Mouse (Mus musculus) left cerebral cortex, adult 11 months (tissue): ENCODE measurements around the gene Cep85l.

Source experiments
- DNase-seq: peaks from one replicate; pipeline ENCODE4 v3.0.0; 2022; ENCODE audit warnings: low spot score

Gene Cep85l

DNA sequence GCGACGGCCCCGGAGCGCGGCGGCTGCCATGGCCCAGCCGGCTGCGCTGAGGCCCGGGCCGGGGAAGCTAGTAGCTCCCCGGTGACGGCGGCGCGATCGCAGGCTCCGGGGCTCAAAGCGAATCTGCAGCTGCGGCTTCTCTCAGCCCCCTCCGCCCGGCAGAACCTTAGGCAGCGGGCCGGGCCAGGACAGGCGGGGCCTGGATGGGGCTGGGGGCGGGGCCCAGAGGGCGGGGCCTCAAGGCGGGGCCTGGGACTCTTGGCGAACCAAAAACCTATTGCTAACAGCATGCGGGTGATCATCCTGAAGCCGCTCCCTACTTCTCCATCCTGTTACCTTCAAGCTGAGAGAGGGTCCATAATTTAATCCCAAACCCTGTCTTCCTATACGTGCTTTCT, at the start of gene Cep85l:
Gene Cep85l (minus strand): TSS at position 239 of the 398 bp plus-strand sequence.
- peak; percentile 73 for DNase-seq

DNA sequence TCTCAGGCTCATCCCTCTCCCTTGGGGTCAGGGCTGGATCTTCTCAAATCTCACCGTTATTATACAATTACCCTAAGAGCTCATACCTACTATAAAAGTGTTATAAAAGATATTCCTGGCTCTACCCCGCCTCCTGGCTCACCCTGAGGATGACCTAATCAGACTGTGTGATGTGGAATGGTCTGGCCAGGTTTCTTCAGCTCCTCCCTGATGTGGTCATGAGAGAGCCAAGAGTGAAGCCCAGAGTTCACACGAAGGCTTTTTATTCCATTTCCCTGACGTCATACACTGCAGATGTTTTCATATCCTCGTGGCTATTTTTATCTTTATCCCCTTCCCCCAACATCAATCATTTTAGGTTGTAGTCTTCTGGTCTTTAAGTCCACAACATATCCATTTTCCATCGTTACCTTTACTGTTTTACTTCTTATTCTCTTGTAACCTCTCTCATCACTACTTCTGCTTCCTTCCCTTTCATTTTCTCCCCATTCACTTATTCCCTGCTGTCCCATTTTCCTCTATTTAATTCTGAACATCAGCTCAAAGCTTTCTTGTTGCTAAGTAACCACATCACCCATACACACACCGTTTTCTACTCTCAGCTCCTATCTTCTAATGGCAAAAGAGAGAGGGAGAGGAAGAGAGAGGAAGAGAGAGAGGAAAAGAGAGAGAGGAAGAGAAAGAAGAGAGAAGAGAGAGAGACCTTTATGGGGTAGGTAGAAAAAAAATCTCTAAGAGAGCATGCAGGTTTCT, 49.1 kb upstream of the Cep85l start:
- no peak for DNase-seq

DNA sequence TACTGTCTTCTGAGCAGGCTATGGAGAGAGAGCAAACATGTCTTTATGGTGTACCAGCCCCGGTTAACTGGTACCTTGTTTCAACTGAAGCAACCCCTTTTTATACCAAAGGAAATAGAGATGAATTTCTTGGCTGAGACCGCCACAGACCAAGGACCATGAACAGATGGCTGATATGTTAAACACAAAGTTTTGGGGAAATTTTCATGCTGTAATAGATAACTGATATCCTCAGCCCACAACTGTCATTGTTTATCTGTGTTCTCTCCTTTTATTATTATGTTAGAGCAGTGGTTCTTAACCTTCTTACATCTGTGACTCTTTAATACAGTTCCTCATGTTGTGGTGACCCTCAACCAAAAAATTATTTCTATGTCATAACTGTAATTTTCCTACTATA, 46.8 kb upstream of the Cep85l start:
- DNase-seq, result no peak

DNA sequence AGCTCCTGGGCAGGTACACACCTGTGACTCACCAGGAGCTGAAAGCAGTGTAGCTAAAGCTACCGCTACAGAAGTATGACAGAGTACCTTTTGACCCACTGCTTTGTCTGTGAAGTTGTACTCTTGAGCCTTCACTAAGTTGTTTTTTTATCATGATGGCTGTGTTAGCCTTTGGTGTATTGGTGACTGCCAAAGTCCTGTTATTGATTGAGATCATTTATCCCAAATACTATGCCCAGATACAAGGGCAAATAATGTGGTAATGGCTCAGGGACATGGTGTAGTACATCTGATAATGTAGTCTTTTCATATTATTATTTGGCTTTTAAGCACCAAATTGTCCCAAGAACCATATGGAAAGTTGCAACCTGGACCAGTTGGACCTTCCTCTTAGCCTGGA, 43.3 kb upstream of the Cep85l start:
- no peak for DNase-seq

DNA sequence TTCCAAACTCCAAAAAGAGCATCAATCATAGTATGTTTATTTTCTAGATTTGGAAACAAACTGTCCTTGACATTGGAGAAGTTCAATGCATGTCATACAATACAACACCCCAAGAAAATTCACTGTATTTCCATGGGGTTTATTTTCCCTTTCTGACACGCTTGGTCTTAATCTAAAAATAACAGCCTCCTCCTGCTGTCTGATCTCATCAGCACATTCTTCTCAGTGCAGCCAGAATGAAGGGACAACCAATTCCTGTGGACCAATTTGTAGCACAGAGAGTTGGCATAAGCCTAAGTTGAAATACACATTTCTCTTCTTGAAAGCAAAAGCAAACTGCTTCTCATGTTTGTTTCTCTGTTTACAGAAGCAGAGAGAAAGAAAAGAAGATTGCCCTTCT, 42.5 kb upstream of the Cep85l start:
- DNase-seq, result no peak

DNA sequence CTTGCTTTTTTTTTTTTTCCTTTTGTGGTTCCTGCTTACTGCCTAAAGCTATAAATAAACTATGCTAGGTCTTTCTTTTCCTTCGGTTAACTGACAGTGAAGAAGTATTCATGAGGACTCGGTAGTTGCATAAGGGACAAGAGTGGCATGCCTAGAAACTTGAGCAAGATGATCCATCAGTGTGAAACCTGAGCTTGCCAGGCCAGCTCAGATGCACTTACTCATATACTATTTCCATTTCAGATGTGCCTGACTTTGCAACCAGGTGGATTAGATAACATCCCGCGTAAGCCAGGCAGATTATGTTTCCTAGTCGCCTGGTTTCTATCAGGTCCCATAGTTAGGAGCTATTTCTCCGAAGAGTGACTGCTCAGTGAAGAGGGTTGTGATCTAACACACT, 41.9 kb upstream of the Cep85l start:
- no peak for DNase-seq

- DNase-seq, result no peak
These were observed 40.3 kb upstream of the Cep85l start for GRCm38 (mm10) chr10:53420069-53420468.

DNA sequence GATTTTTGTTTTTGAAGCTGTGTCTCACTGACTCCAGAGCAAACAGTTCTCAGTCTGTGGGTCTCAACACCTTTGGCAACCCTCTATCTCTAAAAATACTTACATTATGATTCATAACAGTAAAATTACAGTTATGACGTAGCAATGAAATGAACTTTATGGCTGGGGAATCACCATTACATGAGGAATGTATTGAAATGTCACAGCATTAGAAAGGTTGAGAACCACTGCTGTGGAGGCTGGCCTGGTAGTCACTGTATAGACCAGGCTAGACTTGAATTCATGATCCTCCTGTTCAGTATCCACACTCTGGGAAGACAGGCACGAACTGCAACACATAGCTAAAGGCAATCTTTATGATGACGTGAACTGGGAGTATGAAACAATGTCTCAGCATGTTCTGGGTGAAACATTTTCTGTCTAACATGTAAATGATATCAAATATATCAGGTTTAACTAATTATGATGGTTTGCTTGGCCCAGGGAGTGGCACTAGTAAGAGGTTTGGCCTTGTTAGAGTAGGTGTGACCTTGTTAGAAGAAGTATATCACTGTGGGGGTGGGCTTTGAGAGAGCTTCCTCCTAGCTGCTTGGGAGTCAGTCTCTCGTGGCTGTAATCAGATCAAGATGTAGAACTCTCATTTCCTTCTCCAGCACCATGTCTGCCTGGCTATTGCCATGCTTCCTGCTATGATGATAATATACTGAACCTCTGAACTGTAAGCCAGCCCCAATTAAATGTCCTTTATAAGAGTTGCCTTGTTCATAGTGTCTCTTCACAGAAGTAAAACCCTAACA, 39.6 kb upstream of the Cep85l start:
- DNase-seq, result no peak

- DNase-seq, result no peak
These were observed 37.3 kb upstream of the Cep85l start for GRCm38 (mm10) chr10:53417015-53417414.

DNA sequence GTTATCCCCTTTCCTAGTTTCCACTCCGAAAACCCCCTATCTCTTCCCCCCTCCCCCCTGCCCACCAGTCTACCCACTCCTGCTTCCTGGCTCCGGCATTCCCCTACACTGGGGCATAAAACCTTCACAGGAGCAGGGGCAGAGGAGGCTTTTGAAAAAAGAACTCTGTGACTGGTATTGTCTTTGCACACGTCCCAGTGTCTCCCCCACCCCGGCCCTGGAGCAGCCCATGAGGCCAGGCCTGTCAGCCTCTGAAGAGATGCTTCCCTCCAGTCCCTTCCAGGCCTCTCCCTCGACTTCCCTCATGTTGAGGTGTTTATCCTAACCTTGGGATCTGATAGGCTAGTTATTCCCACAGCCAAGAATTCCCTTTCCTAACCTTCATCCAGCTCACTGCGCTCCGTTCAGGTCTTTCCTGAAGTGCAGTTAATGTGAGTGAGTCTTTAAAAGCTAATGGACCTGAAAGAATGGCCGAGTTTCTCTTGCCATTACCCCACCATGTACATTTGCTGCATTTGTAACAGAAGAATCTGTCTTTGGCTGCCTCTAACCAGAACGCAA, 36.5 kb upstream of the Cep85l start:
- DNase-seq, result no peak

- no peak for DNase-seq
These were observed 35.5 kb upstream of the Cep85l start for GRCm38 (mm10) chr10:53415252-53415651.

- DNase-seq, result no peak
These were observed 34.6 kb upstream of the Cep85l start for GRCm38 (mm10) chr10:53414092-53415085.

DNA sequence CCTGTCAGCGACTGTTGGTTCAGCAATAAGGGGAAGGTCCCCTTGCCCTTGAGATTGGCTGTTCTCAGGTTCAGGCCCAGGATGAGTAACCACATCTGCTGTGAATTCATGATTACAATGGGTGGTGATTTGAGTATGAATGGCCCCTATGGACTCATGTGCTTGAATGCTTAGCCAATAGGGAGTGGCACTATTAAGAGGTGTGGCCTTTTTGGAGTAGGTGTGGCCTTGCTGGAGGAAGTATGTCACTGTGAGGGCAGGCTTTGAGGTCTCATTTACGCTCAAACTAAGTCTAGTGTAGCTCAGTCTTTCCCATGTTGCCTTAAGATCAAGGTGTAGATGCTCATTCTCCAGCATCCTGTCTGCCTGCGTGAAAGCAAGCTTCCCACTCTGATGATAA, 33.2 kb upstream of the Cep85l start:
- DNase-seq, result no peak

DNA sequence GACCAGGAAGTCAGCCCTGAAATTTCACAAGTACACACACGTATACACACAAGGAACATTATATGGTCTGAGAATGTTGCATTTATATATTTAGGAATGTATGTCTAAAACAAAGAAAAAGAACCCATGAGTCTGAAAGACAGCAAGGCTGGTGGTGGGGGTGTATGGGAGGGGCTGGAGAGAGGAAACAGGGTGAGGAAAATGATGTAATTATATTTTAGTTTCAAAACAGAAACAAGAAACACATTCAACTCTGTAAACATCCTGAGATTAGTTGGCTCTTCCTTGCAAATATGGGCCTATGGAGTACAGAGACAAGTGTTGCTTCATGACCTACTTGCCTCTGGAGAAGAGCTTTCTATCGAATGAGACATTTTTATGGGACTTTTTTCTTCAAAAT, 32.4 kb upstream of the Cep85l start:
- DNase-seq, result no peak

GRCm38 (mm10) chr10:53410831-53411230, 31.1 kb upstream of the Cep85l start:
- DNase-seq, result no peak

GRCm38 (mm10) chr10:53407422-53407821, 27.7 kb upstream of the Cep85l start:
- no peak for DNase-seq

GRCm38 (mm10) chr10:53406845-53407244, 27.1 kb upstream of the Cep85l start:
- no peak for DNase-seq

DNA sequence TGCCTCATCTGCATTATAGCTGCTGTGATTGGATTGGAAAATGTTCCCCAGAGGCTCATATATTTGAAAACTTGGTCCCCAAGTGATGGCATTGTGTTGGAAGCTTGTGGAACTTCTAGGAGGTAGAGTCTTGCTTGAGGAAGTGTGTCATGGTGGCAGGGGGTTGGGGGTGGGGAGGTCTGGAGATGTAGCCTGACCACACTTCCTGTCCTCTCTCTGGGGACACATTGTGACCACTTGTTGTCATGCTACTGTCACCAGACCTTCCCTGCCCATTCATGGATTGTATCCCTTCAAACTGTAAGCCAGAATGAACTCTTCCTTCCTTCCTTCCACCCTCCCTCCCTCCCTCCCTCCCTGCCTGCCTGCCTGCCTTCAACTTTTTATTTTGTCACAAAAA, 22.5 kb upstream of the Cep85l start:
- no peak for DNase-seq

GRCm38 (mm10) chr10:53399053-53399452, 19.3 kb upstream of the Cep85l start:
- DNase-seq, result no peak

DNA sequence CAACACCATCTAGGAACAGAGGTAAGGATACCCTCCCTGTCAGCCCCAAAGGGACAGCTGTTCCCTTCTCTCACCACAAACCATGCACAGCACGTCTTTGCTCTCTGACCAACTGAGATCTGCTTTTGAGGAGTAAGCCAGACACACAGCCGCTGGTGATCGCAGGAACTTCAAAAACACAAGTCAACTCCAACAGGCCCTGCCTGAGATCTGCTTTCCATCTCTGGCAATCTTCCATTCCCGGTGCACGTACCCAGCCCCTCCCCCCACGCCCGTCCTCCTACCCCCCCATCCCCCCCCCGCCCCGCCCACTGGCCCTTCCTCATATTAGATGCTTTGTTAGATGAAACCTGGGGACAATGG, 18.8 kb upstream of the Cep85l start:
- no peak for DNase-seq

DNA sequence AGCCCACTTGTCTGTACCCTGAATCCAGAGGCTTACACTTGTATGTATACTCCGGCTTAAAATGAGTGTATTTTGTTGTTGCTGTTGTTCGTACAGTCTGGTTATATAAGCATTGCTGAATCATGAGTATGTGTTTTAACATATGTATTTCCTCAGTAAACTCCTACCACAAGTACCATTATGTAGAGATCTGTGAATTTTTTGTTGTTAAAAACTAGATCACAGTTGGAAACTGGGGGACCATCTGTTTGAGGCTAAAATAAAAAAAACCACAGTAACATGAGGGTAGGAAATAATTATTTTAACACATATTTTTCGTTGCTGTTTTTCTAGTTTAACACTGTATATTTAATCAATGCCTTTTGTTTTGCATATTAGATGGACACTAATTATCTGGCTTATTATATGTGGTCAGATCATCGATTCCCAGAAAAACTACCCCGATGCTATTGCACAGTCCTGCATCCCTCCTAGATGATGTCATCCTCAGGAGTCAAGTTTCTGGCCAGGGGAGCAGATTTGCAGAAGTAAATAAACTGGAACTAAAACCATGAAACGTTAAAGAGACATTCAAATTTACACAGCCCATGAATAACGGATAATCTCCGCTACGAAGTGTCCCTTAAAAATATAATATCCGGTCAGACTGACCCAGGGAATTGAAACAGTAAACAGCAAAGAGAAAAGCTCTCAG, 18.2 kb upstream of the Cep85l start:
- no peak for DNase-seq
